Mouse (Mus musculus) CH12.LX (cell line): Measurements from ENCODE around the gene Syt11. TPM values are rescaled to one million over a fixed set of nuclear protein-coding genes. Genes with fewer than 3 reads are reported as not detected.

ENCODE experiments used
- DNase-seq: peaks from one replicate; pipeline ENCODE4 v3.0.0-alpha.2; 2013; ENCODE audit errors: extremely low read depth
- H3K27ac ChIP-seq: 2 replicates; pipeline ENCODE4 v1.5.1; 2012; ENCODE audit warnings: low read depth, mild to moderate bottlenecking, control low read depth, moderate library complexity; ENCODE audit not compliant: insufficient read depth
- H3K27me3 ChIP-seq: replicated peaks from 2 replicates; pipeline ENCODE3; 2012; ENCODE audit warnings: inconsistent platforms
- H3K36me3 ChIP-seq, 2 experiments: replicated peaks in 1 of 2; 2 replicates each; pipeline versions ENCODE3 to v1.6.1; 2012; ENCODE audit warnings: inconsistent platforms in 1 of 2, low read length in 1 of 2, mild to moderate bottlenecking in 1 of 2, mixed read lengths in 1 of 2, moderate library complexity in 1 of 2; ENCODE audit not compliant: control insufficient read depth in 1 of 2, insufficient read depth in 1 of 2
- H3K4me1 ChIP-seq, 2 experiments: 2 replicates each; pipeline ENCODE4 v1.6.1; 2012; ENCODE audit warnings: inconsistent platforms in 1 of 2, moderate library complexity in 1 of 2; ENCODE audit not compliant: insufficient read depth in 2 of 2, control insufficient read depth in 1 of 2
- H3K4me2 ChIP-seq: 2 replicates; pipeline ENCODE4 v1.6.1; 2012; ENCODE audit warnings: low read depth, mild to moderate bottlenecking, control low read depth; ENCODE audit not compliant: poor library complexity, insufficient read depth, severe bottlenecking
- H3K4me3 ChIP-seq, 3 experiments: fragments of 150-350 bp in 1 of 3; sonication (generic) in 1 of 3; replicated peaks in 1 of 3; 2 replicates each; pipeline versions ENCODE3 to v1.5.1; 2011 to 2012; ENCODE audit warnings: low read depth in 2 of 3, low read length in 2 of 3, mild to moderate bottlenecking in 2 of 3, moderate library complexity in 2 of 3, control low read depth in 1 of 3, improper control_type of control experiment in 1 of 3, inconsistent platforms in 1 of 3, mixed read lengths in 1 of 3; ENCODE audit not compliant: poor library complexity in 1 of 3
- H3K79me2 ChIP-seq: replicated peaks from 2 replicates; pipeline ENCODE4 v1.6.1; 2012; ENCODE audit warnings: mild to moderate bottlenecking, moderate library complexity; ENCODE audit not compliant: control insufficient read depth, poor library complexity, insufficient read depth, severe bottlenecking; ENCODE audit errors: extremely low read depth
- H3K9ac ChIP-seq: 2 replicates; pipeline ENCODE4 v1.6.1; 2012; ENCODE audit warnings: low read depth, mild to moderate bottlenecking, control low read depth, moderate library complexity; ENCODE audit not compliant: insufficient read depth
- H3K9me3 ChIP-seq: replicated peaks from 2 replicates; pipeline ENCODE3; 2012; ENCODE audit warnings: low read length, inconsistent platforms, mixed read lengths
- BHLHE40 ChIP-seq: IDR thresholded peaks from 2 replicates; pipeline ENCODE4 v1.6.1; 2011; ENCODE audit warnings: mild to moderate bottlenecking, low read depth, low read length, improper control_type of control experiment
- CHD1 ChIP-seq: IDR thresholded peaks from 2 replicates; pipeline ENCODE4 v1.6.1; 2012; ENCODE audit warnings: low read depth, low read length, improper control_type of control experiment, inconsistent platforms
- CHD2 ChIP-seq: IDR thresholded peaks from 2 replicates; pipeline ENCODE4 v1.6.1; 2011; ENCODE audit warnings: low read length, improper control_type of control experiment
- CTCF ChIP-seq, 2 experiments: IDR thresholded peaks in 1 of 2; conservative IDR thresholded peaks in 1 of 2; 2 replicates each; pipeline ENCODE4 v1.5.1; 2011 to 2012; ENCODE audit warnings: low read depth in 2 of 2, low read length in 2 of 2, improper control_type of control experiment in 1 of 2, inconsistent platforms in 1 of 2, mild to moderate bottlenecking in 1 of 2, moderate library complexity in 1 of 2
- E2F4 ChIP-seq: IDR thresholded peaks from 2 replicates; pipeline ENCODE4 v1.6.1; 2011; ENCODE audit warnings: low read depth, low read length, improper control_type of control experiment; ENCODE audit not compliant: insufficient replicate concordance
- ELF1 ChIP-seq: IDR thresholded peaks from 2 replicates; pipeline ENCODE4 v1.6.1; 2014; ENCODE audit warnings: low read depth, mild to moderate bottlenecking, inconsistent platforms, low read length, improper control_type of control experiment
- HCFC1 ChIP-seq: IDR thresholded peaks from 2 replicates; pipeline ENCODE4 v1.6.1; 2012; ENCODE audit warnings: low read depth, mild to moderate bottlenecking, inconsistent platforms, low read length, improper control_type of control experiment
- IRF4 ChIP-seq: IDR thresholded peaks from 2 replicates; pipeline ENCODE4 v1.6.1; 2014; ENCODE audit warnings: low read depth, mild to moderate bottlenecking, inconsistent platforms, low read length, improper control_type of control experiment
- MAX ChIP-seq: IDR thresholded peaks from 2 replicates; pipeline ENCODE4 v1.6.1; 2011; ENCODE audit warnings: low read length, improper control_type of control experiment
- MAZ ChIP-seq: IDR thresholded peaks from 2 replicates; pipeline ENCODE4 v1.6.1; 2012; ENCODE audit warnings: low read depth, mild to moderate bottlenecking, inconsistent platforms, low read length, improper control_type of control experiment, moderate library complexity
- MXI1 ChIP-seq: IDR thresholded peaks from 2 replicates; pipeline ENCODE4 v1.6.1; 2011; ENCODE audit warnings: mild to moderate bottlenecking, low read depth, low read length, improper control_type of control experiment
- MYC ChIP-seq: IDR thresholded peaks from 2 replicates; pipeline ENCODE4 v1.6.1; 2011; ENCODE audit warnings: low read depth, mild to moderate bottlenecking, improper control_type of control experiment, low read length
- NELFE ChIP-seq: IDR thresholded peaks from 2 replicates; pipeline ENCODE4 v1.6.1; 2011; ENCODE audit warnings: low read depth, low read length, improper control_type of control experiment
- NRF1 ChIP-seq: IDR thresholded peaks from 2 replicates; pipeline ENCODE4 v1.6.1; 2014; ENCODE audit warnings: low read depth, mild to moderate bottlenecking, inconsistent platforms, low read length, improper control_type of control experiment, moderate library complexity
- POLR2A ChIP-seq: IDR thresholded peaks from 2 replicates; pipeline ENCODE4 v1.6.1; 2011; ENCODE audit warnings: low read depth, mild to moderate bottlenecking, improper control_type of control experiment, low read length
- RAD21 ChIP-seq: IDR thresholded peaks from 2 replicates; pipeline ENCODE4 v1.6.1; 2011; ENCODE audit warnings: low read depth, mild to moderate bottlenecking, low read length, improper control_type of control experiment, moderate library complexity
- RCOR1 ChIP-seq: conservative IDR thresholded peaks from 2 replicates; pipeline ENCODE4 v1.6.1; 2012; ENCODE audit warnings: low read depth, mild to moderate bottlenecking, inconsistent platforms, low read length, improper control_type of control experiment
- SMC3 ChIP-seq: IDR thresholded peaks from 2 replicates; pipeline ENCODE4 v1.6.1; 2011; ENCODE audit warnings: low read depth, low read length, improper control_type of control experiment
- TBP ChIP-seq: conservative IDR thresholded peaks from 2 replicates; pipeline ENCODE4 v1.6.1; 2011; ENCODE audit warnings: low read depth, low read length, improper control_type of control experiment
- TCF12 ChIP-seq: IDR thresholded peaks from 2 replicates; pipeline ENCODE4 v1.6.1; 2014; ENCODE audit warnings: low read depth, mild to moderate bottlenecking, inconsistent platforms, low read length, improper control_type of control experiment
- UBTF ChIP-seq: IDR thresholded peaks from 2 replicates; pipeline ENCODE4 v1.6.1; 2012; ENCODE audit warnings: low read depth, mild to moderate bottlenecking, inconsistent platforms, low read length, improper control_type of control experiment, moderate library complexity
- USF1 ChIP-seq: IDR thresholded peaks from 2 replicates; pipeline ENCODE4 v1.6.1; 2014; ENCODE audit warnings: low read depth, mild to moderate bottlenecking, inconsistent platforms, low read length, improper control_type of control experiment
- USF2 ChIP-seq: conservative IDR thresholded peaks from 2 replicates; pipeline ENCODE4 v1.6.1; 2011; ENCODE audit warnings: low read depth, low read length, improper control_type of control experiment
- ZKSCAN1 ChIP-seq: IDR thresholded peaks from 2 replicates; pipeline ENCODE4 v1.6.1; 2012; ENCODE audit warnings: low read depth, inconsistent platforms, low read length, improper control_type of control experiment, borderline replicate concordance
- ZMIZ1 ChIP-seq: IDR thresholded peaks from 2 replicates; pipeline ENCODE4 v1.6.1; 2012; ENCODE audit warnings: low read depth, mild to moderate bottlenecking, inconsistent platforms, low read length, improper control_type of control experiment
- ZNF384 ChIP-seq: IDR thresholded peaks from 2 replicates; pipeline ENCODE4 v1.6.1; 2012; ENCODE audit warnings: low read depth, low read length, improper control_type of control experiment, inconsistent platforms
- dilution Hi-C: fragments of 300-500 bp; cut with MboI; formaldehyde crosslinking; loops from 2 replicates; pipeline ENCODE4 v1.14.3; 2020; ENCODE audit warnings: low sequenced_read_pairs; ENCODE audit not compliant: extremely low pct_unique_long_range_greater_than_20kb, extremely low pct_ligation_motif_present
- in situ Hi-C: fragments of 300-500 bp; cut with MboI; formaldehyde crosslinking; loops from 3 replicates; pipeline ENCODE4 v1.14.3; 2019; ENCODE audit warnings: low sequenced_read_pairs, low pct_ligation_motif_present, low pct_unique_long_range_greater_than_20kb, mixed read lengths
- polyA plus RNA-seq: library from polyadenylated mRNA; unstranded; fragments of >175 nt; gene quantifications from 2 replicates; pipeline ENCODE4 v1.2.1, GENCODE M21; 2012; ENCODE audit warnings: low read depth; ENCODE audit not compliant: insufficient read length
- total RNA-seq, 2 experiments: library from RNA; depleted of rRNA; stranded (reverse); fragments of 300-350 nt in 1 of 2; fragments of >200 nt in 1 of 2; gene quantifications; 2 replicates each; pipeline ENCODE4 v1.2.3; 2012 to 2014

The Syt11 gene
- total and polyA plus RNA-seq, 3 experiments, result 3.8 to 8.8 (median 5.7) TPM

GRCm38 (mm10) chr3:88745534-88745933 lies 29.4 kb downstream of the Syt11 start:
- Histone ChIP-seq H3K4me2 (no peak overlapping the region), H3K36me3 (peaks cover 3 to 20% of the 10 kb centered on the region in 2 experiments), H3K79me2 (no peaks in the 10 kb centered on the region), H3K9me3 (no peaks in the 10 kb centered on the region), H3K9ac (no peak overlapping the region), H3K4me1 (peaks cover 14 to 52% of the 10 kb centered on the region in 2 experiments), H3K27ac (no peak overlapping the region), H3K4me3 (no peak overlapping the region), H3K27me3 (no peaks in the 10 kb centered on the region)
- TF ChIP-seq ZNF384, result peak; percentile 77
- TF ChIP-seq HCFC1, result no peak
- TF ChIP-seq TBP, result no peak
- TF ChIP-seq ZMIZ1, result no peak
- no peak for TF ChIP-seq MAX
- dilution Hi-C loops, result no loop called here
- in situ Hi-C loops, result loop anchor here (25.0 kb wide), 1 partner anchor 133 kb away; the partner anchor contains the start of gene Arhgef2
- no peak for DNase-seq

- dilution Hi-C loops, result no loop called here
These were observed 34.8 kb downstream of the Syt11 start for GRCm38 (mm10) chr3:88740147-88740546.

GRCm38 (mm10) chr3:88738641-88739040 lies 36.3 kb downstream of the Syt11 start:
- no peaks in the 10 kb centered on the region for H3K36me3 ChIP-seq
- no peaks in the 10 kb centered on the region for H3K27me3 ChIP-seq
- H3K9ac ChIP-seq, result no peak overlapping the region
- peaks cover 5 to 22% of the 10 kb centered on the region in 2 experiments; a peak in 3 of 4 replicates for H3K4me1 ChIP-seq
- no peaks in the 10 kb centered on the region for H3K9me3 ChIP-seq
- in situ Hi-C loops, result loop anchor here (25.0 kb wide), 1 partner anchor 126 kb away; the partner anchor contains the start of gene Arhgef2
- H3K79me2 ChIP-seq, result no peaks in the 10 kb centered on the region
- dilution Hi-C loops, result no loop called here
- DNase-seq, result peak; percentile 66
- H3K27ac ChIP-seq, result no peak overlapping the region
- H3K4me3 ChIP-seq, result no peak overlapping the region
- H3K4me2 ChIP-seq, result no peak overlapping the region
- TF ChIP-seq ELF1 (no peak), USF2 (no peak), CTCF (conservative IDR thresholded peaks at IDR 0.05 in 1 of 2, IDR thresholded peaks at IDR 0.05 in 1 of 2; ENCODE audit: low read depth in 2 of 2, low read length in 2 of 2) (peak; percentile 75 to 90; a peak in 3 of 4 replicates), BHLHE40 (no peak), E2F4 (no peak), ZKSCAN1 (no peak), HCFC1 (no peak), POLR2A (no peak), CHD1 (no peak), RCOR1 (no peak), ZMIZ1 (no peak), RAD21 (peak; percentile 84), USF1 (no peak), ZNF384 (no peak), TCF12 (no peak), UBTF (no peak), MXI1 (no peak), NRF1 (no peak), SMC3 (peak; percentile 85), MAZ (0 out of 2 replicates have a peak, but pooled peaks have one; percentile 24), MAX (0 out of 2 replicates have a peak, but pooled peaks have one; percentile 29), CHD2 (no peak), NELFE (no peak)

More at GRCm38 (mm10) chr3:88740147-88740546, 34.8 kb downstream of the Syt11 start:
- Histone ChIP-seq H3K27ac (no peak overlapping the region), H3K27me3 (no peaks in the 10 kb centered on the region), H3K79me2 (no peaks in the 10 kb centered on the region), H3K4me1 (peaks cover 5 to 26% of the 10 kb centered on the region in 2 experiments; a peak in 3 of 4 replicates), H3K9me3 (no peaks in the 10 kb centered on the region), H3K36me3 (peaks cover 0 to 3% of the 10 kb centered on the region in 2 experiments), H3K4me2 (no peak overlapping the region), H3K9ac (no peak overlapping the region), H3K4me3 (no peak overlapping the region)
- no peak for DNase-seq
- in situ Hi-C loops, result loop anchor here (25.0 kb wide), 1 partner anchor 128 kb away; the partner anchor contains the start of gene Arhgef2
- TF ChIP-seq IRF4 (no peak), MYC (peak; percentile 49; the same call in 1 of the 2 replicates), CTCF (conservative IDR thresholded peaks at IDR 0.05 in 1 of 2, IDR thresholded peaks at IDR 0.05 in 1 of 2; ENCODE audit: low read depth in 2 of 2, low read length in 2 of 2) (peak in 1 of 2 experiments; percentile 47; a peak in 2 of 4 replicates)
